Mouse (Mus musculus) lung, embryonic 14.5 days (tissue): ENCODE measurements around the gene Xcr1. TPM values are rescaled to one million over a fixed set of nuclear protein-coding genes. Genes with fewer than 3 reads are reported as not detected.

ENCODE experiments used
- ATAC-seq: fragments of 200-750 bp; cut with Nextera tagmentation; 2 replicates; pipeline ENCODE4 v1.8.0; 2017; ENCODE audit warnings: mild to moderate bottlenecking, moderate TSS enrichment, moderate library complexity; ENCODE audit not compliant: insufficient read depth
- DNase-seq: peaks from one replicate; pipeline ENCODE4 v3.0.0-alpha.2; 2015
- H3K27ac ChIP-seq: fragments of 300-500 bp; sonication (generic); 2 replicates; pipeline ENCODE4 v1.5.1; 2014; ENCODE audit warnings: low read depth, mild to moderate bottlenecking, moderate library complexity
- H3K27me3 ChIP-seq: fragments of 300-500 bp; sonication (generic); 2 replicates; pipeline ENCODE4 v1.6.1; 2014; ENCODE audit warnings: low read length, control low read depth; ENCODE audit not compliant: insufficient read depth
- H3K36me3 ChIP-seq: fragments of 300-500 bp; sonication (generic); 2 replicates; pipeline ENCODE4 v1.6.1; 2014; ENCODE audit warnings: control low read depth; ENCODE audit not compliant: insufficient read depth
- H3K4me1 ChIP-seq: fragments of 300-500 bp; sonication (generic); 2 replicates; pipeline ENCODE4 v1.6.1; 2014; ENCODE audit warnings: antibody characterized with exemption, control low read depth; ENCODE audit not compliant: insufficient read depth
- H3K4me2 ChIP-seq: fragments of 300-500 bp; sonication (generic); 2 replicates; pipeline ENCODE4 v1.6.1; 2014; ENCODE audit warnings: mild to moderate bottlenecking
- H3K4me3 ChIP-seq: fragments of 300-500 bp; sonication (generic); 2 replicates; pipeline ENCODE4 v1.5.1; 2014; ENCODE audit warnings: low read depth, low read length
- H3K9ac ChIP-seq: fragments of 300-500 bp; sonication (generic); 2 replicates; pipeline ENCODE4 v1.6.1; 2014
- H3K9me3 ChIP-seq: fragments of 300-500 bp; sonication (generic); 2 replicates; pipeline ENCODE4 v1.6.1; 2016; ENCODE audit warnings: low read depth, low read length, control low read depth
- CTCF ChIP-seq: IDR thresholded peaks from 2 replicates; pipeline ENCODE4 v1.5.1; 2016; ENCODE audit warnings: antibody characterized with exemption, low read depth
- WGBS: fragments of 180-500 bp; shearing (Covaris S2); extraction: QIAGEN DNeasy Blood & Tissue Kit; methylation state at CpG from one replicate; pipeline ENCODE4 v1.1.7; 2014; 5-methylcytosine and 5-hydroxymethylcytosine counted together
- polyA plus RNA-seq: library from polyadenylated mRNA; unstranded; fragments of >200 nt; fragmentation: Nextera tagmentation; extraction: Ambion mirVana; gene quantifications from 2 replicates; pipeline ENCODE4 v1.2.1, GENCODE M21; 2014

The Xcr1 gene
- polyA plus RNA-seq, result not detected in 2 replicates

DNA sequence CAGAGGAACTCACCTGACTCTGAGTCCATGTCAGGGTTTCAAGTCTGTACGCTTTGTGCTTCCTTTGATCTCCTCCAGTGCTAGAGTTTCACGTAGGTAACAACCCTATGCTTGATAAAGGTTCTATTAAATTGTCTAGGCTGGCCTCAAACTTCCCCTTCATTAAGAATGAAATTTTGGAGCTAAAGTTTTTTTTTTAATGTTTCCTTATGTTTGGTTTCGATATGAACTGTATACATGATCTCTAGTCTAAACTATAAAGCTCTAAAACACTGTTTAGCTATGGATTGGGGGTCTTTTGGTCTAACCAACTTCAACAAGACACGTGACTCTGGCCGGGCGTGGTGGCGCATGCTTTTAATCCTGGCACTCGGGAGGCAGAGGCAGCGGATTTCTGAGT lies at the start of gene Xcr1:
Gene Xcr1, minus strand, starts transcription at position 101 of the 400 bp plus-strand sequence.
- Histone ChIP-seq H3K36me3 (no peaks in the 10 kb centered on the region), H3K9ac (no peak within 1 kb of the TSS), H3K27ac (no peak within 1 kb of the TSS), H3K27me3 (no peaks in the 10 kb centered on the region), H3K4me1 (no peaks in the 10 kb centered on the region), H3K4me2 (no peak within 1 kb of the TSS), H3K4me3 (no peak within 1 kb of the TSS), H3K9me3 (no peaks in the 10 kb centered on the region)
- WGBS, result 78% methylated on average over 9 of the region's 9 CpGs
- no peak for DNase-seq
- TF ChIP-seq CTCF, result no peak
- no peak for ATAC-seq

DNA sequence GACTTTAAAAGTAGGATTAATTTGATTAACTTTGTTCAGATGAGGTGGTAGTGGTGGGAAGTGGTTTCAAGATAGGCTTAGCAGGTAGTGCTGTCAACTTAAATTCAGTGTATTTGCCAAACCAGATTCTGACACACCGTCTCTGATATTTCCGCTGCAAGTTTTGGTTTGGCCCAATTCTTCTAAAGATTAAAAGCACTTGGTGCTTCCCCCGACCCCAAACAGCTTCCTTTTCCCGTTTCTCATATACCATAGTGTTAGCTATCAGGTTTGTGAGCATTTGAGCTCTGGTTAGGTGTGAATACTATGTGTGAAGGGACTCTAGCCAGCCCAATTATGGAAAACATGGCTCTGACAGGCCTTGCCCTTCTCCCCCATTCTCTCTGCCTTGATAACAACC lies 10.2 kb upstream of the Xcr1 start:
- no peaks in the 10 kb centered on the region for H3K9me3 ChIP-seq
- no peak overlapping the region for H3K4me2 ChIP-seq
- ATAC-seq, result no peak
- no peak overlapping the region for H3K27ac ChIP-seq
- no peak overlapping the region for H3K9ac ChIP-seq
- TF ChIP-seq CTCF, result no peak
- H3K4me3 ChIP-seq, result no peak overlapping the region
- 47% methylated on average over 4 of the region's 4 CpGs for WGBS
- no peaks in the 10 kb centered on the region for H3K4me1 ChIP-seq
- H3K36me3 ChIP-seq, result no peaks in the 10 kb centered on the region
- H3K27me3 ChIP-seq, result no peaks in the 10 kb centered on the region
- DNase-seq, result no peak

DNA sequence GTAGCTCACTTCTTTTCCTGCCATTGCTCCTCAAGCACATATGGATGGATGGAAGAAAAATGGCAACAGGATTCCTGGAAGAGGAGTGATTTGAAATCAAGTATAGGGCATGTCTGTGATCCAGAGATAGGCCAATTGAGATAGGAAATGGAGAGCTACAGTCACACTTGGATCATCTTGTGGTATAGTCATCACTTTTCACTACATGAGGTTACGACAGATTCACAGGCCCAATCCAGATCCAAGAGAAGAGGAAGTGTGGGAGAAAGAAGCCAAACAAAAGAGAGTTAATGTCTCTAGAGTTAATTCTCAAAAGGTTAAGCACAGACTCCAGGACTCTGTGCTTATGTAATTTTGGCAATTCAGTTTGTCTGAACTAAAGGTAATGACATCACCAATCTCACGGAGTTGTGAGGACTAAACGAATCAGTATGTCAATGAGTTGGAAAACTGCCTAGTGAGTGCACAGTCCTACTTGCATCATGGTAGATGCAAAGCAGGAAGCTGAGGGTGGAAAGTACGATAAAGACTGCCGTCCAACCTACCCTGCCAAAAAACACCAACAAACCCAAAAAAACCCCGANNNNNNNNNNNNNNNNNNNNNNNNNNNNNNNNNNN lies 7.4 kb upstream of the Xcr1 start:
- no peak for DNase-seq
- Histone ChIP-seq H3K9ac (no peak overlapping the region), H3K36me3 (no peaks in the 10 kb centered on the region), H3K4me1 (no peaks in the 10 kb centered on the region), H3K27ac (no peak overlapping the region), H3K4me3 (no peak overlapping the region), H3K9me3 (no peaks in the 10 kb centered on the region), H3K27me3 (no peaks in the 10 kb centered on the region), H3K4me2 (no peak overlapping the region)
- no peak for ATAC-seq
- WGBS, result 75% methylated on average over 3 of the region's 6 CpGs
- no peak for TF ChIP-seq CTCF

DNA sequence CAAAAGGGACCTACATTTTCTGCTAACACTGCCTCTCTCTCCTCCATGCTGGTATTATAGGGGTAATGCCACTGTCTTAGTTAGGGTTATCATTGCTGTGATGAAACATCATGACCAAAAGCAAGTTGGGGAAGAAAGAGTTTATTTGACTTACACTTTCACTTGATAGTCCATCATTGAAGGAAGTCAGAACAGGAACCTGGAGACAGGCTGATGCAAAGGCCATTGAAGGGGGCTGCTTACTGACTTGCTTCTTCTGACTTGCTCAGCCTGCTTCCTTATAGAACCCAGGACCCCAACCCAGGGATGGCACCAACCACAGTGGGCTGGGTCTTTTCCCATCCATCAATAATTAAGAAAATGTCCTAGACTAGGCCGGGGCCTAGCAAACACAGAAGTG lies 1.8 kb upstream of the Xcr1 start:
- no peak for TF ChIP-seq CTCF
- Histone ChIP-seq H3K4me2 (no peak overlapping the region), H3K9me3 (no peaks in the 10 kb centered on the region), H3K9ac (no peak overlapping the region), H3K36me3 (no peaks in the 10 kb centered on the region), H3K4me1 (no peaks in the 10 kb centered on the region), H3K4me3 (no peak overlapping the region), H3K27ac (no peak overlapping the region), H3K27me3 (no peaks in the 10 kb centered on the region)
- WGBS, result 84% methylated on average over 1 of the region's 1 CpGs
- DNase-seq (no peak), ATAC-seq (no peak)

DNA sequence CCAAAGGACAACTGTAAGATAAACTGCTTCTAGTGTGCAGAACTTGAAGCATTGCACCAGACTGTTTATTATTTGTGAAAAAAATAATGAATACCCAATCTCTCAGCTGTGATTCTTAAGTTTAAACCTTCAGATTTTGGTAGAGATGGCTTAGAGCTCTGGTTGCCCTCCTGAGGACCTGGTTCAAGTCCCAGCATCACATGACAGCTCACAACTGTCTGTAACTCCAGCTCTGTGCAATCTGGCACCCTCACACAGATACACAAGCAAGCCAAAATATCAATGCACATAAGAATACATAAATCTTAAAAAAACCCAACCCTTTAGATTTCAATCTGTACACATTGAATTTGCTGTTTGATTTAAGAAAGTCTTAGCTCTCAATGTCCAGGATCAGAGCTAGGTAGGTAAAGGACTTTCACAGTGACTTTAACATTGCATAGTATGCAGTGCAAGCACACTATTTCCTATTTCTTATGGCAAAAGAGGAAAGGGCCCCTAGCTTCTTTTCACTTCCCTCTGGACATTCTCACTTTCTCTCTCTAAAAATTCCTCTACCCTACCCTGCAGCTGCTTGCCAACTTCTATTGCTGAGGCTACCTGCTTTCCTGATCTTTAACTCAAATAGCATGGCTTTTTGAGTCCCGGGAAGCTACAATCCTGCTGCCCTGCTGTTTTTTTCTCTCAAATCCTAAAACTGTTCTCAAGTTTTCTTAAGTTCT lies 1.2 kb upstream of the Xcr1 start:
- ATAC-seq (no peak), DNase-seq (no peak)
- Histone ChIP-seq H3K27me3 (no peaks in the 10 kb centered on the region), H3K9me3 (no peaks in the 10 kb centered on the region), H3K4me2 (no peak overlapping the region), H3K4me1 (no peaks in the 10 kb centered on the region), H3K36me3 (no peaks in the 10 kb centered on the region), H3K9ac (no peak overlapping the region), H3K27ac (no peak overlapping the region), H3K4me3 (no peak overlapping the region)
- no peak for TF ChIP-seq CTCF
- 85% methylated on average over 1 of the region's 1 CpGs for WGBS

DNA sequence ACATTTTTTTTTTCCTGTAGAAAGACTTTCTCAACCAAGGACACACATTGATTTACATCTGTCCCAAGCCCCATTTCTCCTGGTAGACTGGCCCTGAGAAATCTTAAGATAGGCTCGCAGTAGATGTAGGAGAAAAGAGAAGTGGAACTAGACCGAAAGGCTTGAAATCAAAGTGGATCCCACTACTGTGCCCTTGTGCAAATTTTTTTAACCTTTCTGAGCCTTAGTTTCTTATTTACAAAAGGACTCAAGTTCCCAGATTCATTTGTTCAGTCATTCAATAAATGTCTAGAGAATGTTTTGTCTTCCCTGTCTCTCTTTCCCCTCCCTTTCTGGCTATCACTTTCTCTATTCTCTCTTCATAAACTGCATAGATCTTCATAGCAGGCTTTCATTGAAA lies 5.0 kb downstream of the Xcr1 start:
- Histone ChIP-seq H3K4me3 (no peak overlapping the region), H3K27me3 (no peaks in the 10 kb centered on the region), H3K36me3 (no peaks in the 10 kb centered on the region), H3K9me3 (no peaks in the 10 kb centered on the region), H3K4me2 (no peak overlapping the region), H3K9ac (no peak overlapping the region), H3K27ac (no peak overlapping the region), H3K4me1 (no peaks in the 10 kb centered on the region)
- no peak for TF ChIP-seq CTCF
- WGBS, result 69% methylated on average over 2 of the region's 2 CpGs
- DNase-seq (no peak), ATAC-seq (no peak)
